Mouse (Mus musculus) midbrain, embryonic 16.5 days (tissue): ENCODE results near the gene Clk3. TPM values are rescaled to one million over a fixed set of nuclear protein-coding genes. Genes with fewer than 3 reads are reported as not detected.

Experiments used
- polyA plus RNA-seq: library from polyadenylated mRNA; unstranded; fragments of >200 nt; fragmentation: Nextera tagmentation; extraction: Ambion mirVana; gene quantifications from 2 replicates; pipeline ENCODE4 v1.2.1, GENCODE M21; 2015

Clk3 gene
- polyA plus RNA-seq, 1 experiment from 2014 or later = 62.9 TPM

Other genes starting within 250 kb of the Clk3 start
- 818 and 833 TPM in 2 replicates for gene Cox5a, start 244.6 kb downstream of the Clk3 start, polyA plus RNA-seq
- 23.2 and 24.2 TPM in 2 replicates for gene Fam219b, start 228.3 kb downstream of the Clk3 start, polyA plus RNA-seq
- 75.4 and 77.6 TPM in 2 replicates for gene Mpi, start 213.1 kb downstream of the Clk3 start, polyA plus RNA-seq
- gene Scamp2, start 204.9 kb downstream of the Clk3 start, polyA plus RNA-seq = 44.1 and 44.2 TPM in 2 replicates
- 29.5 and 38.3 TPM in 2 replicates for gene Ulk3, start 176.4 kb downstream of the Clk3 start, polyA plus RNA-seq
- gene Cplx3, start 159.6 kb downstream of the Clk3 start, polyA plus RNA-seq = 0.46 and 1.3 TPM in 2 replicates
- not detected in 2 replicates for gene Lman1l, start 145.1 kb downstream of the Clk3 start, polyA plus RNA-seq
- gene Csk, start 112.2 kb downstream of the Clk3 start, polyA plus RNA-seq = 38.2 and 39.2 TPM in 2 replicates
- not detected in 2 replicates for gene Cyp1a2, start 82.2 kb downstream of the Clk3 start, polyA plus RNA-seq
- gene Cyp1a1, start 77.9 kb downstream of the Clk3 start, polyA plus RNA-seq = 0.06 and 0.12 TPM in 2 replicates
- 31.8 and 34.7 TPM in 2 replicates for gene Edc3, start 57.3 kb downstream of the Clk3 start, polyA plus RNA-seq
- 6.6 and 9.1 TPM in 2 replicates for gene Arid3b, start 70.9 kb upstream of the Clk3 start, polyA plus RNA-seq
- gene Ubl7, start 145.1 kb upstream of the Clk3 start, polyA plus RNA-seq = 173 and 176 TPM in 2 replicates
- gene Sema7a, start 174.3 kb upstream of the Clk3 start, polyA plus RNA-seq = 1.6 and 1.9 TPM in 2 replicates
- 0.76 and 1.6 TPM in 2 replicates for gene Cyp11a1, start 240.6 kb upstream of the Clk3 start, polyA plus RNA-seq